Mouse (Mus musculus): ENCODE results near the gene Clpsl2.

- TF ChIP-seq CTCF (IDR thresholded peaks at IDR 0.05; ENCODE audit: extremely low read depth, insufficient read depth, low read length) (no peak), POLR2A (IDR thresholded peaks at IDR 0.05; ENCODE audit: extremely low read depth, insufficient read depth, low read length) (0 out of 2 replicates have a peak, but pooled peaks have one; percentile 5)
Measured at GRCm38 (mm10) chr17:28523355-28524008, 25.7 kb upstream of the Clpsl2 start.
